Mouse (Mus musculus): Measurements from ENCODE around the gene Sfmbt1.

DNA sequence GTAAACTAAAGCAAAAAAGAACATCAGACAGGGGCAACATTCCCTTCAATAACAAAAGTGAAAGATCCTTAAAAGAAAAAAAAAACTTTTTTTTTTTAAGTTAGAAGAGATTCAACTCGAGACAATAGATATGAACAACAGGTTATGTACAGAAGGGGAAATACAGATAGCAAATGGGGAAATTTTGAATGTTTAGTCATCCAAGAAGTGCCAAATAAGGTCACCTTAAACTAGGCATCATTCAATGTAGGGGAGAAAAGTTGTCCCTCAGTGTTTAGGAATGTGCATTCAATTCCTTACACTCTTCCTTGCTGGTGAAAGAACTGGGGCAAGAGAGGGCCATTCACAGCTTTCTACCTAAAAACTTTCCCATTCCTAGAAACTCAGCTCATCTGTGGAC lies 880 bp upstream of the Sfmbt1 start:
- TF ChIP-seq GATA1 (IDR thresholded peaks at IDR 0.05; ENCODE audit: borderline replicate concordance, low read length), result no peak
- no peak for TF ChIP-seq FLI1 (IDR thresholded peaks at IDR 0.05; ENCODE audit: low read length)
